Mouse (Mus musculus): ENCODE data around the gene Ntmt1.

GRCm38 (mm10) chr2:30759088-30759374, 48.6 kb upstream of the Ntmt1 start:
- TF ChIP-seq CTCF (IDR thresholded peaks at IDR 0.05; ENCODE audit: low read depth) (no peak), EP300 (IDR thresholded peaks at IDR 0.05; ENCODE audit: low read depth) (no peak)

All from heart, postnatal 0 days (tissue).